Mouse (Mus musculus) stomach, postnatal 0 days (tissue): Measurements from ENCODE around the gene Mthfs. TPM values are rescaled to one million over a fixed set of nuclear protein-coding genes. Genes with fewer than 3 reads are reported as not detected.
"Not testable (repeated sequence)": the region's sequence is repeated elsewhere in the genome, so short reads cannot be mapped to it uniquely, and the experiment has no call there.

ENCODE experiments used
- ATAC-seq: fragments of 200-750 bp; cut with Nextera tagmentation; 2 replicates; pipeline ENCODE4 v1.8.0; 2017; ENCODE audit not compliant: low FRiP score, low TSS enrichment
- DNase-seq: peaks from one replicate; pipeline ENCODE4 v3.0.0-alpha.2; 2016; ENCODE audit warnings: low spot score
- H3K27ac ChIP-seq: fragments of 300-500 bp; sonication (generic); replicated peaks from 2 replicates; pipeline ENCODE4 v1.5.1; 2014; ENCODE audit warnings: mild to moderate bottlenecking, control low read depth
- H3K27me3 ChIP-seq: fragments of 300-500 bp; sonication (generic); 2 replicates; pipeline ENCODE4 v1.6.1; 2014; ENCODE audit warnings: low read length; ENCODE audit not compliant: control insufficient read depth, insufficient read depth
- H3K36me3 ChIP-seq: fragments of 300-500 bp; sonication (generic); 2 replicates; pipeline ENCODE4 v1.6.1; 2014; ENCODE audit warnings: low read length, mixed read lengths; ENCODE audit not compliant: control insufficient read depth, insufficient read depth
- H3K4me1 ChIP-seq: fragments of 300-500 bp; sonication (generic); replicated peaks from 2 replicates; pipeline ENCODE4 v1.6.1; 2014; ENCODE audit warnings: antibody characterized with exemption; ENCODE audit not compliant: control insufficient read depth, insufficient read depth
- H3K4me2 ChIP-seq: fragments of 300-500 bp; sonication (generic); replicated peaks from 2 replicates; pipeline ENCODE4 v1.6.1; 2014; ENCODE audit warnings: low read depth, mild to moderate bottlenecking, control low read depth, moderate library complexity
- H3K4me3 ChIP-seq: fragments of 300-500 bp; sonication (generic); 2 replicates; pipeline ENCODE4 v1.5.1; 2014; ENCODE audit warnings: low read depth, low read length, control low read depth
- H3K9ac ChIP-seq: fragments of 300-500 bp; sonication (generic); 2 replicates; pipeline ENCODE4 v1.6.1; 2014; ENCODE audit warnings: mild to moderate bottlenecking, low read length, control low read depth, mixed read lengths
- H3K9me3 ChIP-seq: fragments of 300-500 bp; sonication (generic); 2 replicates; pipeline ENCODE4 v1.6.1; 2016; ENCODE audit warnings: low read length; ENCODE audit not compliant: control insufficient read depth
- CTCF ChIP-seq: IDR thresholded peaks from 2 replicates; pipeline ENCODE4 v1.5.1; 2016; ENCODE audit warnings: antibody characterized with exemption, low read depth, mild to moderate bottlenecking, moderate library complexity
- EP300 ChIP-seq: optimal IDR thresholded peaks from 2 replicates; pipeline ENCODE3; 2016; ENCODE audit warnings: antibody characterized with exemption
- WGBS: fragments of 180-500 bp; shearing (Covaris S2); extraction: QIAGEN DNeasy Blood & Tissue Kit; methylation state at CpG from one replicate; pipeline ENCODE4 v1.1.7; 2014; 5-methylcytosine and 5-hydroxymethylcytosine counted together
- polyA plus RNA-seq: library from polyadenylated mRNA; unstranded; fragments of >200 nt; fragmentation: Nextera tagmentation; extraction: Ambion mirVana; gene quantifications from 2 replicates; pipeline ENCODE4 v1.2.1, GENCODE M21; 2015

Gene Mthfs
- polyA plus RNA-seq, 1 experiment from 2014 or later: 32.2 TPM

- Histone ChIP-seq H3K4me2 (no peak overlapping the region), H3K9me3 (no peaks in the 10 kb centered on the region), H3K36me3 (no peaks in the 10 kb centered on the region), H3K9ac (no peak overlapping the region), H3K27ac (no peak overlapping the region), H3K4me3 (no peak overlapping the region), H3K4me1 (no peaks in the 10 kb centered on the region), H3K27me3 (no peaks in the 10 kb centered on the region)
- 39% methylated on average over 4 of the region's 4 CpGs for WGBS
- TF ChIP-seq EP300 (no peak), CTCF (peak; percentile 66)
- no peak for DNase-seq
- ATAC-seq: no peak
Measured at GRCm38 (mm10) chr9:89226071-89226470, 15.6 kb downstream of the Mthfs start.

- Histone ChIP-seq H3K4me2 (no peak overlapping the region), H3K36me3 (no peaks in the 10 kb centered on the region), H3K9me3 (no peaks in the 10 kb centered on the region), H3K27me3 (no peaks in the 10 kb centered on the region), H3K27ac (no peak overlapping the region), H3K4me3 (no peak overlapping the region), H3K4me1 (no peaks in the 10 kb centered on the region), H3K9ac (no peak overlapping the region)
- TF ChIP-seq EP300 (no peak), CTCF (no peak)
- DNase-seq (no peak), ATAC-seq (no peak)
- WGBS: 89% methylated on average over 7 of the region's 7 CpGs
Measured at GRCm38 (mm10) chr9:89228122-89228521, 17.6 kb downstream of the Mthfs start.

- WGBS: 54% methylated on average over 1 of the region's 2 CpGs
- H3K4me2 ChIP-seq, H3K36me3 ChIP-seq, H3K9me3 ChIP-seq, H3K27ac ChIP-seq, H3K4me1 ChIP-seq, H3K4me3 ChIP-seq, H3K27me3 ChIP-seq, DNase-seq, H3K9ac ChIP-seq: not testable (repeated sequence)
- peak; percentile 60 for TF ChIP-seq CTCF
- ATAC-seq: 0 out of 2 replicates have a peak, but pooled peaks have one; percentile 38
Measured at GRCm38 (mm10) chr9:89230897-89231497, 20.5 kb downstream of the Mthfs start.

- H3K9ac ChIP-seq, H3K4me2 ChIP-seq, H3K27me3 ChIP-seq, DNase-seq, H3K9me3 ChIP-seq, H3K27ac ChIP-seq, H3K36me3 ChIP-seq, ATAC-seq, H3K4me3 ChIP-seq, H3K4me1 ChIP-seq: not testable (repeated sequence)
- 78% methylated on average over 4 of the region's 4 CpGs for WGBS
Measured at GRCm38 (mm10) chr9:89237131-89237530, 26.7 kb downstream of the Mthfs start.

GRCm38 (mm10) chr9:89238976-89239505 lies 28.6 kb downstream of the Mthfs start:
- H3K9me3 ChIP-seq, H3K4me1 ChIP-seq, H3K4me2 ChIP-seq, ATAC-seq, H3K27ac ChIP-seq, H3K9ac ChIP-seq, H3K36me3 ChIP-seq, H3K4me3 ChIP-seq, DNase-seq, H3K27me3 ChIP-seq: not testable (repeated sequence)
- 81% methylated on average over 4 of the region's 5 CpGs for WGBS

- not testable (repeated sequence) for H3K4me3 ChIP-seq, DNase-seq, H3K36me3 ChIP-seq, H3K4me1 ChIP-seq, H3K9ac ChIP-seq, ATAC-seq, H3K9me3 ChIP-seq, H3K4me2 ChIP-seq, H3K27ac ChIP-seq, H3K27me3 ChIP-seq
- WGBS: 75% methylated on average over 3 of the region's 3 CpGs
Measured at GRCm38 (mm10) chr9:89240516-89241019, 30.1 kb downstream of the Mthfs start.
